Comparison of ENCODE assay signal across 10 mouse cellular contexts in genomic region chr4:140957131-140957702, GRCm38 (mm10). TPM values are rescaled to one million over a fixed set of nuclear protein-coding genes. Genes with fewer than 3 reads are reported as not detected.
DNase-seq lines count a peak whose midpoint lies in the region; ATAC-seq and TF ChIP-seq lines count a peak whose summit lies in the region.
"Had no signal": no experiment of that assay in that cellular context is flagged by ENCODE, and none has a peak within 500 bp of the region (broad histone marks: within the 10 kb centered on the region; RNA-seq: fewer than 3 reads in every experiment).

No protein-coding gene starts in this region.

- TF ChIP-seq POLR2A in heart, adult 2 months (IDR thresholded peaks at IDR 0.05; ENCODE audit: insufficient read depth, low read depth, low read length) = no peak
- no peak for TF ChIP-seq POLR2A in testis, adult 2 months (IDR thresholded peaks at IDR 0.05; ENCODE audit: control insufficient read depth, low read depth, low read length)

- H3K4me3 ChIP-seq in heart, adult 2 months = peak overlapping the region; percentile 52
- H3K4me3 ChIP-seq in testis, adult 2 months (ENCODE audit: control insufficient read depth, low read depth, low read length) = peak overlapping the region; percentile 23
- peak overlapping the region; percentile 42 for H3K4me3 ChIP-seq in limb, embryonic 15.5 days
- peak overlapping the region; percentile 45 for H3K4me3 ChIP-seq in stomach, postnatal 0 days (ENCODE audit: low read depth, low read length)

- no peaks in the 10 kb centered on the region for H3K9me3 ChIP-seq in limb, embryonic 15.5 days
- H3K9me3 ChIP-seq in stomach, postnatal 0 days (ENCODE audit: control insufficient read depth, low read length) = no peaks in the 10 kb centered on the region

- no peak for TF ChIP-seq CTCF in heart, adult 2 months (IDR thresholded peaks at IDR 0.05)
- no peak for TF ChIP-seq CTCF in testis, adult 2 months (IDR thresholded peaks at IDR 0.05; ENCODE audit: control insufficient read depth, insufficient read depth, insufficient replicate concordance, low read depth, low read length)
- TF ChIP-seq CTCF in stomach, postnatal 0 days (IDR thresholded peaks at IDR 0.05; ENCODE audit: low read depth) = no peak

- DNase-seq in heart, adult 2 months = no peak
- no peak for DNase-seq in heart, postnatal 36 days
- no peak for DNase-seq in testis, postnatal 14 days (ENCODE audit: low spot score)
- DNase-seq in stomach, postnatal 0 days (ENCODE audit: low spot score) = no peak
- DNase-seq in right cerebral cortex, postnatal 10 days (ENCODE audit: low spot score in 2 of 2) = no peak

- no peaks in the 10 kb centered on the region; the same call in 1 of the 2 replicates for H3K4me1 ChIP-seq in heart, adult 2 months (ENCODE audit: control insufficient read depth, insufficient read depth, low read length)
- peaks cover 13% of the 10 kb centered on the region for H3K4me1 ChIP-seq in testis, adult 2 months (ENCODE audit: control insufficient read depth, insufficient read depth, low read length)
- peaks cover 25% of the 10 kb centered on the region for H3K4me1 ChIP-seq in limb, embryonic 15.5 days
- no peaks in the 10 kb centered on the region for H3K4me1 ChIP-seq in stomach, postnatal 0 days (replicated peaks; ENCODE audit: control insufficient read depth, insufficient read depth)

- no peaks in the 10 kb centered on the region for H3K36me3 ChIP-seq in heart, adult 2 months (ENCODE audit: control insufficient read depth, insufficient read depth, low read length)
- H3K36me3 ChIP-seq in testis, adult 2 months (ENCODE audit: control insufficient read depth, insufficient read depth, low read length) = no peaks in the 10 kb centered on the region
- H3K36me3 ChIP-seq in limb, embryonic 15.5 days = no peaks in the 10 kb centered on the region
- H3K36me3 ChIP-seq in stomach, postnatal 0 days (ENCODE audit: control insufficient read depth, insufficient read depth, low read length) = no peaks in the 10 kb centered on the region

- no peak for ATAC-seq in limb, embryonic 15.5 days (ENCODE audit: insufficient number of reproducible peaks, low FRiP score, low TSS enrichment, low read depth)
- ATAC-seq in stomach, postnatal 0 days (ENCODE audit: low FRiP score, low TSS enrichment) = no peak
- ATAC-seq in frontal cortex, adult (ENCODE audit: low TSS enrichment) = no peak; the same call in 1 of the 2 replicates

- no peaks in the 10 kb centered on the region for H3K27me3 ChIP-seq in heart, adult 2 months (ENCODE audit: control insufficient read depth, insufficient read depth, low read length)
- H3K27me3 ChIP-seq in testis, adult 2 months (ENCODE audit: control insufficient read depth, insufficient read depth, low read length) = no peaks in the 10 kb centered on the region
- peaks cover 4% of the 10 kb centered on the region; the same call in 1 of the 2 replicates for H3K27me3 ChIP-seq in limb, embryonic 15.5 days
- H3K27me3 ChIP-seq in stomach, postnatal 0 days (ENCODE audit: control insufficient read depth, insufficient read depth, low read length) = no peaks in the 10 kb centered on the region

- H3K9ac ChIP-seq in heart, adult 2 months (ENCODE audit: low read depth, low read length) = peak overlapping the region; percentile 62
- peak overlapping the region; percentile 18; the same call in 1 of the 2 replicates for H3K9ac ChIP-seq in limb, embryonic 15.5 days
- peak overlapping the region; percentile 50; the same call in 1 of the 2 replicates for H3K9ac ChIP-seq in stomach, postnatal 0 days (ENCODE audit: low read length)

- no peaks in the 10 kb centered on the region for H3K79me2 ChIP-seq in heart, adult 2 months (replicated peaks; ENCODE audit: control insufficient read depth, insufficient read depth, low read length)

- 19% methylated on average over 17 of the region's 17 CpGs for whole genome bisulfite sequencing in heart, adult 2 months
- 7% methylated on average over 17 of the region's 17 CpGs for WGBS in limb, embryonic 15.5 days
- 9% methylated on average over 17 of the region's 17 CpGs for WGBS in stomach, postnatal 0 days

- peak overlapping the region; percentile 73 for H3K27ac ChIP-seq in heart, adult 2 months
- no peak overlapping the region for H3K27ac ChIP-seq in testis, adult 2 months (ENCODE audit: control insufficient read depth, insufficient read depth, low read depth, low read length)
- peak overlapping the region; percentile 6; the same call in 1 of the 2 replicates for H3K27ac ChIP-seq in limb, embryonic 15.5 days
- H3K27ac ChIP-seq in stomach, postnatal 0 days (replicated peaks) = no peak overlapping the region

- intact Hi-C loops in heart, adult 2 months (cut with DNase I) = loop anchor here (2.0 to 5.0 kb wide), 3 partner anchors 54 to 235 kb away; no protein-coding TSS in a partner anchor
- intact Hi-C loops in heart, postnatal 36 days (cut with DNase I) = loop anchor here (5.0 kb wide), 1 partner anchor 135 kb away; no protein-coding TSS in a partner anchor

- TF ChIP-seq EP300 in heart, adult 2 months (IDR thresholded peaks at IDR 0.05; ENCODE audit: insufficient read depth, low read depth, low read length) = no peak
- TF ChIP-seq EP300 in stomach, postnatal 0 days (optimal IDR thresholded peaks at IDR 0.05) = no peak

- H3K4me2 ChIP-seq in limb, embryonic 15.5 days = peak overlapping the region; percentile 64
- peak overlapping the region; percentile 63 for H3K4me2 ChIP-seq in stomach, postnatal 0 days (replicated peaks; ENCODE audit: low read depth)

RNA-seq across cellular contexts. Expression of gene Sdhb, which starts 3.8 kb away (rescaled TPM):
- total RNA-seq in heart, adult 2 months (2021) = 1,000 to 10,000 TPM; 1,126 to 1,344 TPM
- polyA plus RNA-seq in heart, adult 2 months (2012; rRNA removed) = 1,030 and 1,505 TPM in 2 replicates
- 1,000 to 10,000 TPM; 1,261 to 1,268 TPM for total RNA-seq in heart, postnatal 36 days (2021)
- 97.1 and 102 TPM in 2 replicates for polyA plus RNA-seq in testis, adult 2 months (2012; rRNA removed)
- 333 and 348 TPM in 2 replicates for polyA plus RNA-seq in limb, embryonic 15.5 days (2015; fragmentation: Nextera tagmentation; extraction: Ambion mirVana)
- 374 and 382 TPM in 2 replicates for polyA plus RNA-seq in stomach, postnatal 0 days (2015; fragmentation: Nextera tagmentation; extraction: Ambion mirVana)

RNA-seq across cellular contexts. Expression of gene Atp13a2, which starts 29.5 kb away (rescaled TPM):
- 10 to 100 TPM; 15.1 to 17.7 TPM for total RNA-seq in heart, adult 2 months (2021)
- polyA plus RNA-seq in heart, adult 2 months (2012; rRNA removed) = 30.4 and 34.8 TPM in 2 replicates
- total RNA-seq in heart, postnatal 36 days (2021) = 10 to 100 TPM; 16.5 to 17.3 TPM
- polyA plus RNA-seq in testis, adult 2 months (2012; rRNA removed) = 40.8 and 41.6 TPM in 2 replicates
- polyA plus RNA-seq in limb, embryonic 15.5 days (2015; fragmentation: Nextera tagmentation; extraction: Ambion mirVana) = 37.3 and 41.0 TPM in 2 replicates
- 14.4 and 15.9 TPM in 2 replicates for polyA plus RNA-seq in stomach, postnatal 0 days (2015; fragmentation: Nextera tagmentation; extraction: Ambion mirVana)

RNA-seq across cellular contexts. Expression of gene Padi2, which starts 51.1 kb away (rescaled TPM):
- under 1 TPM; 0.31 to 0.96 TPM for total RNA-seq in heart, adult 2 months (2021)
- polyA plus RNA-seq in heart, adult 2 months (2012; rRNA removed) = 1.3 and 1.4 TPM in 2 replicates
- total RNA-seq in heart, postnatal 36 days (2021) = 1 to 10 TPM in 1 of 2 experiments, under 1 TPM in 1; 0.56 to 1.0 TPM
- polyA plus RNA-seq in testis, adult 2 months (2012; rRNA removed) = 1.8 and 1.9 TPM in 2 replicates
- polyA plus RNA-seq in limb, embryonic 15.5 days (2015; fragmentation: Nextera tagmentation; extraction: Ambion mirVana) = 4.3 and 10.5 TPM in 2 replicates
- polyA plus RNA-seq in stomach, postnatal 0 days (2015; fragmentation: Nextera tagmentation; extraction: Ambion mirVana) = 0.64 and 0.69 TPM in 2 replicates

RNA-seq across cellular contexts. Expression of gene Mfap2, which starts 53.0 kb away (rescaled TPM):
- 1 to 10 TPM; 3.1 TPM for total RNA-seq in heart, adult 2 months (2021)
- polyA plus RNA-seq in heart, adult 2 months (2012; rRNA removed) = 12.2 and 17.6 TPM in 2 replicates
- total RNA-seq in heart, postnatal 36 days (2021) = 1 to 10 TPM; 4.0 to 4.3 TPM
- polyA plus RNA-seq in testis, adult 2 months (2012; rRNA removed) = 2.3 and 4.7 TPM in 2 replicates
- 958 and 1,066 TPM in 2 replicates for polyA plus RNA-seq in limb, embryonic 15.5 days (2015; fragmentation: Nextera tagmentation; extraction: Ambion mirVana)
- 244 and 247 TPM in 2 replicates for polyA plus RNA-seq in stomach, postnatal 0 days (2015; fragmentation: Nextera tagmentation; extraction: Ambion mirVana)
- total RNA-seq: common myeloid progenitor, adult 5-6 weeks had no signal
- polyA plus RNA-seq: CD4-positive, CD25-positive, alpha-beta regulatory T cell, adult 4 months had no signal

Comparison
In these comparisons a context has a peak if more than half of its experiments do, and no peak if none do; other contexts are left out.
1. H3K27ac ChIP-seq: peak in heart, adult 2 months (single experiment) and limb, embryonic 15.5 days (single experiment); none in testis, adult 2 months (single experiment) and stomach, postnatal 0 days (single experiment).
2. Peak in every context shown above with its lines, with median percentiles within 50 percentile points of each other: H3K4me3 ChIP-seq and H3K9ac ChIP-seq.